Mouse (Mus musculus) midbrain, embryonic 13.5 days (tissue): ENCODE results near the gene Fam129a. TPM values are rescaled to one million over a fixed set of nuclear protein-coding genes. Genes with fewer than 3 reads are reported as not detected.

Experiments
- ATAC-seq: fragments of 200-750 bp; cut with Nextera tagmentation; 2 replicates; pipeline ENCODE4 v1.8.0; 2017; ENCODE audit warnings: mild to moderate bottlenecking, moderate TSS enrichment, moderate library complexity
- H3K27ac ChIP-seq: fragments of 300-500 bp; sonication (generic); 2 replicates; pipeline ENCODE4 v1.5.1; 2015; ENCODE audit warnings: inconsistent platforms, mild to moderate bottlenecking, moderate library complexity
- H3K27me3 ChIP-seq: fragments of 300-500 bp; sonication (generic); 2 replicates; pipeline ENCODE4 v1.6.1; 2015; ENCODE audit warnings: mild to moderate bottlenecking, inconsistent platforms
- H3K36me3 ChIP-seq: fragments of 300-500 bp; sonication (generic); 2 replicates; pipeline ENCODE4 v1.6.1; 2015; ENCODE audit warnings: mild to moderate bottlenecking, inconsistent platforms
- H3K4me1 ChIP-seq: fragments of 300-500 bp; sonication (generic); replicated peaks from 2 replicates; pipeline ENCODE4 v1.6.1; 2015; ENCODE audit warnings: inconsistent platforms
- H3K4me2 ChIP-seq: fragments of 300-500 bp; sonication (generic); replicated peaks from 2 replicates; pipeline ENCODE4 v1.6.1; 2015; ENCODE audit warnings: moderate library complexity, mild to moderate bottlenecking, inconsistent platforms
- H3K4me3 ChIP-seq: fragments of 300-500 bp; sonication (generic); replicated peaks from 2 replicates; pipeline ENCODE4 v1.5.1; 2015; ENCODE audit warnings: mild to moderate bottlenecking, inconsistent platforms
- H3K9ac ChIP-seq: fragments of 300-500 bp; sonication (generic); replicated peaks from 2 replicates; pipeline ENCODE4 v1.6.1; 2015; ENCODE audit warnings: mild to moderate bottlenecking, inconsistent platforms
- H3K9me3 ChIP-seq: fragments of 300-500 bp; sonication (generic); 2 replicates; pipeline ENCODE4 v1.6.1; 2016; ENCODE audit warnings: mild to moderate bottlenecking, inconsistent platforms
- WGBS: fragments of 180-500 bp; shearing (Covaris S2); methylation state at CpG from one replicate; pipeline ENCODE4 v1.1.7; 2015; 5-methylcytosine and 5-hydroxymethylcytosine counted together
- polyA plus RNA-seq: library from polyadenylated mRNA; unstranded; fragments of >200 nt; fragmentation: Nextera tagmentation; extraction: Ambion mirVana; gene quantifications from 2 replicates; pipeline ENCODE4 v1.2.1, GENCODE M21; 2015

Fam129a gene
- polyA plus RNA-seq, 1 experiment from 2014 or later = 0.78 TPM

- peak; percentile 69; the same call in 1 of the 2 replicates for ATAC-seq
- Histone ChIP-seq H3K4me2 (no peak overlapping the region), H3K9ac (no peak overlapping the region), H3K36me3 (no peaks in the 10 kb centered on the region), H3K4me1 (peaks cover 4% of the 10 kb centered on the region; the same call in 1 of the 2 replicates), H3K9me3 (no peaks in the 10 kb centered on the region), H3K4me3 (no peak overlapping the region), H3K27me3 (no peaks in the 10 kb centered on the region), H3K27ac (no peak overlapping the region)
- 80% methylated on average over 11 of the region's 11 CpGs for WGBS
Measured at GRCm38 (mm10) chr1:151631703-151632294, 60.8 kb downstream of the Fam129a start.

GRCm38 (mm10) chr1:151632567-151633356 lies 61.8 kb downstream of the Fam129a start:
- Histone ChIP-seq H3K4me1 (no peaks in the 10 kb centered on the region), H3K36me3 (no peaks in the 10 kb centered on the region), H3K4me3 (no peak overlapping the region), H3K4me2 (no peak overlapping the region), H3K27me3 (no peaks in the 10 kb centered on the region), H3K9me3 (no peaks in the 10 kb centered on the region), H3K9ac (no peak overlapping the region), H3K27ac (no peak overlapping the region)
- no peak for ATAC-seq
- 92% methylated on average over 7 of the region's 7 CpGs for WGBS

GRCm38 (mm10) chr1:151636637-151637036 lies 65.7 kb downstream of the Fam129a start:
- Histone ChIP-seq H3K9me3 (no peaks in the 10 kb centered on the region), H3K27me3 (no peaks in the 10 kb centered on the region), H3K36me3 (no peaks in the 10 kb centered on the region), H3K4me2 (no peak overlapping the region), H3K4me3 (no peak overlapping the region), H3K9ac (no peak overlapping the region), H3K27ac (no peak overlapping the region), H3K4me1 (no peaks in the 10 kb centered on the region)
- ATAC-seq = no peak
- WGBS = 93% methylated on average over 3 of the region's 3 CpGs

- 93% methylated on average over 9 of the region's 9 CpGs for WGBS
- no peaks in the 10 kb centered on the region for H3K4me1 ChIP-seq
- no peak overlapping the region for H3K27ac ChIP-seq
- no peaks in the 10 kb centered on the region for H3K36me3 ChIP-seq
- no peaks in the 10 kb centered on the region for H3K27me3 ChIP-seq
- H3K9ac ChIP-seq = no peak overlapping the region
- ATAC-seq = no peak
- no peak overlapping the region for H3K4me2 ChIP-seq
- H3K9me3 ChIP-seq = no peaks in the 10 kb centered on the region
- no peak overlapping the region for H3K4me3 ChIP-seq
Measured at GRCm38 (mm10) chr1:151637351-151637922, 66.5 kb downstream of the Fam129a start.

- Histone ChIP-seq H3K36me3 (no peaks in the 10 kb centered on the region), H3K9me3 (no peaks in the 10 kb centered on the region), H3K27ac (no peak overlapping the region), H3K27me3 (no peaks in the 10 kb centered on the region), H3K4me2 (no peak overlapping the region), H3K4me1 (no peaks in the 10 kb centered on the region), H3K4me3 (no peak overlapping the region), H3K9ac (no peak overlapping the region)
- ATAC-seq = no peak
- WGBS = 89% methylated on average over 5 of the region's 5 CpGs
Measured at GRCm38 (mm10) chr1:151638357-151638756, 67.4 kb downstream of the Fam129a start.

- H3K36me3 ChIP-seq = no peaks in the 10 kb centered on the region
Measured at GRCm38 (mm10) chr1:151638770-151639169, 67.8 kb downstream of the Fam129a start.

GRCm38 (mm10) chr1:151646380-151646779 lies 75.4 kb downstream of the Fam129a start:
- no peak for ATAC-seq
- Histone ChIP-seq H3K4me1 (no peaks in the 10 kb centered on the region), H3K36me3 (no peaks in the 10 kb centered on the region), H3K27me3 (no peaks in the 10 kb centered on the region), H3K4me3 (no peak overlapping the region), H3K9ac (no peak overlapping the region), H3K9me3 (no peaks in the 10 kb centered on the region), H3K4me2 (no peak overlapping the region), H3K27ac (no peak overlapping the region)
- whole genome bisulfite sequencing = 91% methylated on average over 3 of the region's 3 CpGs

More at GRCm38 (mm10) chr1:151638770-151639169, 67.8 kb downstream of the Fam129a start:
- Histone ChIP-seq H3K9me3 (no peaks in the 10 kb centered on the region), H3K4me2 (no peak overlapping the region), H3K27ac (no peak overlapping the region), H3K9ac (no peak overlapping the region), H3K27me3 (no peaks in the 10 kb centered on the region), H3K4me3 (no peak overlapping the region), H3K4me1 (no peaks in the 10 kb centered on the region)
- no peak for ATAC-seq
- 95% methylated on average over 2 of the region's 2 CpGs for WGBS

GRCm38 (mm10) chr1:151648099-151648498 lies 77.1 kb downstream of the Fam129a start:
- Histone ChIP-seq H3K27me3 (no peaks in the 10 kb centered on the region), H3K9ac (no peak overlapping the region), H3K9me3 (no peaks in the 10 kb centered on the region), H3K27ac (no peak overlapping the region), H3K4me2 (no peak overlapping the region), H3K36me3 (no peaks in the 10 kb centered on the region), H3K4me3 (no peak overlapping the region), H3K4me1 (no peaks in the 10 kb centered on the region)
- no peak for ATAC-seq
- WGBS = 96% methylated on average over 4 of the region's 4 CpGs

GRCm38 (mm10) chr1:151657042-151657605 lies 86.1 kb downstream of the Fam129a start:
- Histone ChIP-seq H3K9me3 (no peaks in the 10 kb centered on the region), H3K27ac (no peak overlapping the region), H3K4me2 (no peak overlapping the region), H3K9ac (no peak overlapping the region), H3K4me3 (no peak overlapping the region), H3K4me1 (0 out of 2 replicates have a peak, but pooled peaks cover 6% of the 10 kb centered on the region), H3K27me3 (no peaks in the 10 kb centered on the region), H3K36me3 (no peaks in the 10 kb centered on the region)
- peak; percentile 34; the same call in 1 of the 2 replicates for ATAC-seq
- 54% methylated on average over 7 of the region's 7 CpGs for WGBS

- no peak for ATAC-seq
- H3K27me3 ChIP-seq = no peaks in the 10 kb centered on the region
- H3K4me2 ChIP-seq = no peak overlapping the region
- H3K36me3 ChIP-seq = no peaks in the 10 kb centered on the region
- H3K9ac ChIP-seq = no peak overlapping the region
- H3K9me3 ChIP-seq = no peaks in the 10 kb centered on the region
- 0 out of 2 replicates have a peak, but pooled peaks cover 6% of the 10 kb centered on the region for H3K4me1 ChIP-seq
- H3K27ac ChIP-seq = peak overlapping the region; percentile 27; the same call in 1 of the 2 replicates
- H3K4me3 ChIP-seq = no peak overlapping the region
- WGBS = 81% methylated on average over 19 of the region's 19 CpGs
Measured at GRCm38 (mm10) chr1:151658291-151658830, 87.4 kb downstream of the Fam129a start.

- Histone ChIP-seq H3K9ac (no peak overlapping the region), H3K9me3 (no peaks in the 10 kb centered on the region), H3K4me3 (no peak overlapping the region), H3K27ac (no peak overlapping the region), H3K4me2 (no peak overlapping the region), H3K4me1 (0 out of 2 replicates have a peak, but pooled peaks cover 6% of the 10 kb centered on the region), H3K36me3 (no peaks in the 10 kb centered on the region), H3K27me3 (no peaks in the 10 kb centered on the region)
- WGBS = 84% methylated on average over 8 of the region's 8 CpGs
- no peak for ATAC-seq
Measured at GRCm38 (mm10) chr1:151659636-151660035, 88.7 kb downstream of the Fam129a start.

- no peak overlapping the region for H3K4me2 ChIP-seq
- H3K4me3 ChIP-seq = no peak overlapping the region
- H3K9ac ChIP-seq = no peak overlapping the region
- no peak overlapping the region for H3K27ac ChIP-seq
- no peak for ATAC-seq
- no peaks in the 10 kb centered on the region for H3K27me3 ChIP-seq
- no peaks in the 10 kb centered on the region for H3K9me3 ChIP-seq
- H3K4me1 ChIP-seq = 0 out of 2 replicates have a peak, but pooled peaks cover 6% of the 10 kb centered on the region
- 93% methylated on average over 4 of the region's 4 CpGs for WGBS
- no peaks in the 10 kb centered on the region for H3K36me3 ChIP-seq
Measured at GRCm38 (mm10) chr1:151660251-151660650, 89.3 kb downstream of the Fam129a start.
